Mouse (Mus musculus) liver, adult 2 months (tissue): ENCODE data around the gene Evpl. TPM values are rescaled to one million over a fixed set of nuclear protein-coding genes. Genes with fewer than 3 reads are reported as not detected.

Experiments
- DNase-seq: peaks from one replicate; pipeline ENCODE4 v3.0.0-alpha.2; 2011; ENCODE audit warnings: low read depth, low spot score; ENCODE audit errors: extremely low read depth
- H3K27ac ChIP-seq: fragments of 200-500 bp; replicated peaks from 2 replicates; pipeline ENCODE4 v1.5.1; 2012; ENCODE audit warnings: low read depth, mild to moderate bottlenecking, control low read depth, inconsistent platforms, low read length; ENCODE audit not compliant: insufficient read depth
- H3K27me3 ChIP-seq: fragments of 200-500 bp; 2 replicates; pipeline ENCODE4 v1.6.1; 2012; ENCODE audit warnings: mild to moderate bottlenecking, moderate library complexity, low read length, inconsistent platforms; ENCODE audit not compliant: control insufficient read depth, insufficient read depth
- H3K36me3 ChIP-seq: fragments of 200-500 bp; 2 replicates; pipeline ENCODE4 v1.6.1; 2012; ENCODE audit warnings: low read length, inconsistent platforms; ENCODE audit not compliant: control insufficient read depth, insufficient read depth
- H3K4me1 ChIP-seq: fragments of 200-500 bp; 2 replicates; pipeline ENCODE4 v1.6.1; 2011; ENCODE audit warnings: low read length; ENCODE audit not compliant: control insufficient read depth, insufficient read depth
- H3K4me3 ChIP-seq: fragments of 200-500 bp; 2 replicates; pipeline ENCODE4 v1.5.1; 2011; ENCODE audit warnings: low read depth, mild to moderate bottlenecking, control low read depth, low read length, moderate library complexity; ENCODE audit not compliant: insufficient read depth
- H3K79me2 ChIP-seq: fragments of 200-500 bp; 2 replicates; pipeline ENCODE4 v1.6.1; 2012; ENCODE audit warnings: inconsistent platforms, mild to moderate bottlenecking, low read length, moderate library complexity; ENCODE audit not compliant: control insufficient read depth, insufficient read depth
- H3K9ac ChIP-seq: fragments of 200-500 bp; 2 replicates; pipeline ENCODE4 v1.6.1; 2012; ENCODE audit warnings: low read depth, mild to moderate bottlenecking, control low read depth, inconsistent platforms, low read length
- CTCF ChIP-seq: fragments of 200-500 bp; IDR thresholded peaks from 2 replicates; pipeline ENCODE4 v1.5.1; 2011; ENCODE audit warnings: low read depth, low read length, control low read depth
- POLR2A ChIP-seq: fragments of 200-500 bp; IDR thresholded peaks from 2 replicates; pipeline ENCODE4 v1.6.1; 2011; ENCODE audit warnings: low read length, control low read depth; ENCODE audit not compliant: insufficient read depth; ENCODE audit errors: extremely low read depth
- WGBS: fragments of 180-500 bp; shearing (Covaris S2); methylation state at CpG from one replicate; pipeline ENCODE4 v1.1.7; 2018; 5-methylcytosine and 5-hydroxymethylcytosine counted together
- polyA plus RNA-seq: library from polyadenylated mRNA; depleted of rRNA; stranded (reverse); fragments of >200 nt; gene quantifications from 2 replicates; pipeline ENCODE4 v1.2.3, GENCODE M21; 2012
- total RNA-seq: library from RNA; depleted of rRNA; stranded (reverse); fragments of >200 nt; gene quantifications from 2 replicates; pipeline ENCODE4 v1.2.3, GENCODE M21; 2014

The Evpl gene
- total and polyA plus RNA-seq, 2 experiments = 0.12 to 0.18 TPM

DNA sequence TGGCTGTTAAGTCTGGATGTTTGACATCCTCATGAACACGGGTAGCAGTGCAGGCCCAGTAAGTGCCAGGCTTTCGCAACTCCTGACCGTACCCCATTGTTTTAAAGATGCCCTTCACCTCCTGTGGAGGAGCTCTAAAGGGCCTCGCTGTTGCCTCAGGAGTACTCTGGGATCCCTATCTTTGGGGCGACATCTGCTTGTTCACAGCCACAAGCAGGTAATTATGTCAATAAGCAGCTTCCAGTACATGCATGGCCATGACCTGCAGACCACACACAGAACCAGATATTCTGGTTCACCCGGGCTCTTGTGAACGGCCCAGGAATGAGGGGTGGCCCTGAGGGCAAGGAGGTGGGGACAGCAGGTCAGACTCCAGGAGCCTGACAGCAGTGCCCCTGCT lies 22.4 kb upstream of the Evpl start:
- no peak for DNase-seq
- no peak overlapping the region for H3K27ac ChIP-seq
- H3K36me3 ChIP-seq = peaks cover 52% of the 10 kb centered on the region
- whole genome bisulfite sequencing = 83% methylated on average over 7 of the region's 7 CpGs
- H3K4me3 ChIP-seq = no peak overlapping the region
- H3K9ac ChIP-seq = no peak overlapping the region
- H3K79me2 ChIP-seq = no peaks in the 10 kb centered on the region; the same call in 1 of the 2 replicates
- no peaks in the 10 kb centered on the region for H3K4me1 ChIP-seq
- no peak for TF ChIP-seq POLR2A
- no peak for TF ChIP-seq CTCF
- no peaks in the 10 kb centered on the region for H3K27me3 ChIP-seq

GRCm38 (mm10) chr11:116259461-116259860 lies 21.6 kb upstream of the Evpl start:
- H3K79me2 ChIP-seq = no peaks in the 10 kb centered on the region; the same call in 1 of the 2 replicates
- no peak for DNase-seq
- H3K4me1 ChIP-seq = no peaks in the 10 kb centered on the region
- no peak overlapping the region for H3K9ac ChIP-seq
- no peak for TF ChIP-seq POLR2A
- TF ChIP-seq CTCF = no peak
- H3K36me3 ChIP-seq = peaks cover 55% of the 10 kb centered on the region
- H3K27ac ChIP-seq = no peak overlapping the region
- WGBS = 91% methylated on average over 8 of the region's 8 CpGs
- H3K4me3 ChIP-seq = no peak overlapping the region
- H3K27me3 ChIP-seq = no peaks in the 10 kb centered on the region

DNA sequence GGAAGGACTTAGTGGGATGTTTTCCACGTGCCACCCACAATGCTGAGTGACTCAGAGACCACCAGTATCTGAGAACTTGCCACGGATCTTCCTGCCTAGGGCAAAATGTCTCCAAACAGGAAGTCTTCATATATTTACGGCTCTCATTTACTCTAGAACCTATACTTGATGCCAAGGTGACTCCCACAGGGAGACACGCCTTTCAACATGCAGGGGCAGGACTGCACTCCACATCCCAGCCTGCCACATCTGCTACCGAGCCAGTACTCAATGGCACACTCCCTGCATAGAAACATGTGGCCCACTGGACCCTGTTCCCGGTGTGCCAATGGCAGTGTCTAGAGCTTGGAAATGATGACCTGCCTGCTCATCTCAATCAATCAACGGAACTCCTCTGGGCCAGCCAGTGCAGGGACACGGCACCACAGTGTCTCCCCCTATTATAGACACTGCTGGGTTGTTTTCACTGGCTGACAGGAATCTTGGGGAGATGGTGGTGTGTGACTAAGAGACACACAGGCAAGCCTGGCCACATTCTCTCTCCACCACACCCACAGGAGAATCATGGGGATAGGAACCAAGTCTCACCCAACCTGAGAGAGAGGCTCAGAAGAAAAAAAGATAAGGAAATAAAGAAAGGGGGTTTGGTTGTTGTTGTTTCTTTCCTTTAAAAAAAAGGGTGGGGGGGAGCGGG lies 18.3 kb upstream of the Evpl start:
- Histone ChIP-seq H3K79me2 (no peaks in the 10 kb centered on the region; the same call in 1 of the 2 replicates), H3K4me1 (no peaks in the 10 kb centered on the region), H3K36me3 (peaks cover 46% of the 10 kb centered on the region; the same call in 1 of the 2 replicates), H3K9ac (no peak overlapping the region), H3K27ac (no peak overlapping the region), H3K27me3 (no peaks in the 10 kb centered on the region), H3K4me3 (no peak overlapping the region)
- TF ChIP-seq POLR2A (no peak), CTCF (no peak)
- 81% methylated on average over 9 of the region's 9 CpGs for WGBS
- DNase-seq = no peak

GRCm38 (mm10) chr11:116255090-116255981 lies 17.5 kb upstream of the Evpl start:
- Histone ChIP-seq H3K4me1 (no peaks in the 10 kb centered on the region), H3K36me3 (peaks cover 46% of the 10 kb centered on the region; the same call in 1 of the 2 replicates), H3K4me3 (no peak overlapping the region), H3K27ac (no peak overlapping the region), H3K79me2 (no peaks in the 10 kb centered on the region; the same call in 1 of the 2 replicates), H3K9ac (no peak overlapping the region), H3K27me3 (no peaks in the 10 kb centered on the region)
- WGBS = 81% methylated on average over 22 of the region's 22 CpGs
- TF ChIP-seq POLR2A (no peak), CTCF (no peak)
- DNase-seq = no peak

GRCm38 (mm10) chr11:116254627-116255026 lies 16.8 kb upstream of the Evpl start:
- Histone ChIP-seq H3K36me3 (peaks cover 43% of the 10 kb centered on the region; the same call in 1 of the 2 replicates), H3K9ac (no peak overlapping the region), H3K27ac (no peak overlapping the region), H3K79me2 (no peaks in the 10 kb centered on the region; the same call in 1 of the 2 replicates), H3K27me3 (no peaks in the 10 kb centered on the region), H3K4me3 (no peak overlapping the region), H3K4me1 (no peaks in the 10 kb centered on the region)
- TF ChIP-seq POLR2A = no peak
- no peak for TF ChIP-seq CTCF
- 61% methylated on average over 9 of the region's 9 CpGs for WGBS
- no peak for DNase-seq
